Mouse (Mus musculus) adipocyte (in vitro differentiated cells): ENCODE results near the gene Kctd21.
A peak's percentile ranks its signal among the peaks of the same experiment; 100 is the strongest.

ENCODE experiments used
- DNase-seq: peaks from one replicate; pipeline ENCODE4 v3.0.0-alpha.2; 2016; ENCODE audit warnings: low spot score

Kctd21 gene

GRCm38 (mm10) chr7:97324342-97324741, 7.8 kb upstream of the Kctd21 start:
- DNase-seq, result no peak

- DNase-seq, result no peak
Measured at GRCm38 (mm10) chr7:97325156-97325985, 6.8 kb upstream of the Kctd21 start.

DNA sequence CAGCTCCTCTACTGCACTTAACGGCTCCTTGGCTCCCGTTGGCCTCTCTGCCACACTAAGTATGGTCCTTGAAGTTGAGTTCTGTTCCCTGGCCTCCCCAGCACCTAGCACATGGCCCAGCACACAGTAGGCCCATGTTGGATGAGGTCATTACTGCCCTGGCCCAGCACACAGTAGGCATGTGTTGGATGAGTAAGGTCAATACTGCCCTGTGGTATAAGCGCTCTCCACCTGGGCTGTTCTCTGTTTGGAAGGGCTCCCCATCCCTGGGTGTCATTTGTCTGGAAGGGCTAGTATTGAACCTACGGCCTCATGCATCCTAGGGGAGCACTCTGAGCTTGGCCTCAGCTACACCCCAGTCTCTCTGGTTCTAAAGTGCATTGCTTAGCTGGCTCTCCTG, 4.8 kb upstream of the Kctd21 start:
- DNase-seq, result no peak

- no peak for DNase-seq
Measured at GRCm38 (mm10) chr7:97328891-97329588, 3.1 kb upstream of the Kctd21 start.

- no peak for DNase-seq
Measured at GRCm38 (mm10) chr7:97329676-97330075, 2.5 kb upstream of the Kctd21 start.

DNA sequence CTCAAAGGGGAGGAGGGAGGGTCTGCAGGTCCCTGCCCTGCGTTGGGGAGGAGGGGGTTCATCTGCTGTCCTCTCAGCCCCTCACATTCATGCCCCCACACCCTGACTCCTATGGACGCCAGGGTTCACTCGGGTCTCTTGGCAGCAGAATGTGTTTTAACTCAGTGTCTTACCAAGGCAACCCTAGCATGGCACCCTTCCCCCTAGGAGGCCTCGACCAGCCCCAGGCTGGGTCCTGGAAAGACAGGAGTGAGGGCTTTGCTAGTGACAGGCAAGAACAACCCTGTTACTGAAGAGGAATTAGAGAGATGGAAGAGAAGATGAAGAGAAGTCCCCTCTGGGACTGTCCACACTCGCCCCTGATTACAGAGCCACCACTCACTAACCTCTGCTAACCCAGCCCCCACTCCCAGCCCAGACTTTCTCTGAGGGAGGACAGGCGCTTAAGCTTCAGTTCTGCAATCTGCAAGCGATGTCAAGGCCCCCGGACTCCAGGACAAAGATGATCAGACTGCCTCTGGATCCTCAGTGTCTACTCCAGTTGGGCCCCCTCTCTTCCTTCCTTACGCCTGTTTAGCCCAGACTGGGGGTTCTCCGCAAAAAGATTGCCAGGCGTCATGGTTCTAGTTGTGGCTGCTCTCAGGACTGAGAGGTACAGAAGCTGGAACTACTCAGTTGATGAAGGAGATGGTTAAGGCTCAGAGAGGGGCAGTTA, 1.0 kb upstream of the Kctd21 start:
- no peak for DNase-seq

DNA sequence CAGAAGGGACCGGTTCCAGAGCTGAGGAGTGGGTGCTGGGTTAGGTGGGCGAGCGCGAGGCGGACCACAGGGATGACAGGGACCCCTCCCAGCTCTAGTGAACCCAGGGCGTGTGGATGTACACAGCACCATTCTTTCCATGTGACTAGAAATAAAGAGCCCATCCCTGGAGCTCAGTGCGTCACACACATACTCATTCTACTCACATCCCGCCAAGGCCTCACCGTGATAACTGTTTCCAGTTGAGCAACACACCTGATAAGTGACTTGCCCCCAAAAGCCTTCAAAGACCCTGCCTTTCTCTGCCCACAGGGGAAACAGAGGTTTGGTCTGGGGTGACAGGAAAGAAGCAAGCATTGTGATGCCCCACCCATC, 527 bp downstream of the Kctd21 start:
- DNase-seq, result peak; percentile 58

DNA sequence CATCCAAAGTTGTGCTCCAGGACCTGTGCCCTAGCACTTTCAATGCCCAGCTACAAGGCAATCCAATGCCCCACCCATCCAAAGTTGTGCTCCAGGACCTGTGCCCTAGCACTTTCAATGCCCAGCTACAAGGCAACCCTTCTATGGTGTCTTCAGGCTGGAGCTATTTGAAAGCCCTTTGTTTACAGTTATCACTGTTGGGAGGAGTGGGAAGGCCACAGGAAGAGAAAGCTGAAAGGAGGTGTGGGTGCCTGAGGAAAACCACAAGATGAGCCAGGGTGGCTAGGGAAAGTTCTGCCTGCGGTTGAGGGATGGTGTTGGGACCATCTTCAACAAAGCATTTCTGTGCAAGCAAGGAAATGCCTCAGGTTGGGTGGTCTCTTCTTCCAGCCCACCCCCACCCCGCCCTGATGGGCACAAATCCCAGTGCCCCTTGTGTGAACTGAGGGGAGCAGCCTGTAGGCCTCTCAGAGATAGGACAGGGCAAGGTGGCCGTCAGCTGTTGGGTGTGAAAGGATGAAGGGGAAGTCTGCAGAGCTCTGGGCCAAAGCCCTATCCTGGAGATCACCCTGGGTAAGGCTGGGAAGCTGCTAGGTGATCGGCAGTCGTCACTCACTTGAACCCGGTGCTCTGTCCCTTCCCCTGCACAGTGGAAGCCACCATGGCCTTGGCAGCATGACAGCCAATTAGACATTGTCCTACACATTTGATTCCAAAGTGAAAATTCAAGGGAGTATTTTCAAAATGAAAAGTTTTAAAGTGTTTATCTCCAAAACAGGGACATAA, 1.2 kb downstream of the Kctd21 start:
- peak; percentile 68 for DNase-seq

GRCm38 (mm10) chr7:97334406-97334805, 2.3 kb downstream of the Kctd21 start:
- no peak for DNase-seq

GRCm38 (mm10) chr7:97336678-97337077, 4.6 kb downstream of the Kctd21 start:
- no peak for DNase-seq

GRCm38 (mm10) chr7:97338593-97338992, 6.5 kb downstream of the Kctd21 start:
- no peak for DNase-seq

GRCm38 (mm10) chr7:97339623-97340022, 7.5 kb downstream of the Kctd21 start:
- DNase-seq, result no peak

DNA sequence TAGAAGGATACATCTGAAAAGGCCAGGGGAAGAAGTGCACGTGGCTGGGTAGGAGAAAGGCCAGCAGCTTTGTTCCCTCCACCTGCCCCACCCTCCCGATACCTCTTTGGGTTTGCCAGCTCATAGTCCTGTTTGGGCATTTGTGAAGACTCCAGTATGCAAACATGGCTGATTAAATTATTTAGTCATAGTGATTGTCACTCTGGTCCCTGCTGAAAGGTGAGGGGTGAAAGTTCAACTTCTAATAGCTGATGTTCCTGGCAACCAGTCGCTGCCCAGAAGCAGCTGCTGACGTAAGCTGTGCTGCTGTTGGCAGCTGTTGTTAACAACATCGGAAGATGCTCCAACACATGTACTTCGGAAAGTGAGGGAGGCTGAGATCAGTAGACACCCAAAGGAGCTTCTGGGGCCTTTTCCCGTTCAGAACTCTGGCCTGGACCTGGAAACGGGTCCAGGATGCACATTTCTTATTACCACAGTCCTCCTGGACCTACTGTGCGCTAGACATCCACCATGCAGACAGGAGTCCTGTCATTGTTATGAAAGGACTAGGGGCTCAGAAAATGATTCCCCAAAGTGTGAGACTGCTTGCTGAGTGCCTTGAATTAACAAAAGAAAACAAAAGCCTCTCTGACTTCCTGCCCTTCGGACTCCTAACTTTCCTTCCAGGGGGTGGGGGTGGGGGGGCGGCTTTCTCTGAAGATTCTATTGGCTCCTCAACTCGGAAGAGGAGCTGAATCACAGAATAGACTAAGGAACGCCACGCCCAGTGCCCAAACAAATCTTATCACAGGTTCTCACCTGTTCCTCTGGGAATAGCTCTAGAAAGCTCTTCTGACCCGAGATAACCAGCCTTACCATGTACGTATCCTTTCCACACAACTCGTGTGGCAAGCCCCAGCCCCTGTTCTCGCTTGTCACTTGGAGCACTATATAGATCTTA, 9.1 kb downstream of the Kctd21 start:
- peak; percentile 15 for DNase-seq

DNA sequence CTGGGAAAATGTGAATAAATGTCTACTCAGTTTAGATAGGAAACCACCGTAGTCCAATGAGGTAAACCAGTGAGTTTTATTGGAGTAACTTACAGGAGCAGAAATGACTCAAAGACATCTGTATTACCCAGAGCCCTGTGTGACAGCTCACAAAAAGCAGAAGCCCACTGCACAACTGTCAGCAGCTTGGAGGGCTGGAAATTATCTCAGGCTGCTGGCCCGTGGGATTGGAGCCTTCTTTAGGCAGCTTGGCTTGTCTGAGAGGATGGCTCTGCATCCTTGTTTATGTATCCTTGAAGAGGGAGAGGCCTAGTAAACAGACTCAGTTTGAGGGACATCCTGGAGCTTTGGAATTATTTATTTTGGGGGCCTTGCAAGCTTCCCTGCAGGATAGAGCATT, 10.8 kb downstream of the Kctd21 start:
- no peak for DNase-seq

GRCm38 (mm10) chr7:97344655-97345054, 12.5 kb downstream of the Kctd21 start:
- no peak for DNase-seq

DNA sequence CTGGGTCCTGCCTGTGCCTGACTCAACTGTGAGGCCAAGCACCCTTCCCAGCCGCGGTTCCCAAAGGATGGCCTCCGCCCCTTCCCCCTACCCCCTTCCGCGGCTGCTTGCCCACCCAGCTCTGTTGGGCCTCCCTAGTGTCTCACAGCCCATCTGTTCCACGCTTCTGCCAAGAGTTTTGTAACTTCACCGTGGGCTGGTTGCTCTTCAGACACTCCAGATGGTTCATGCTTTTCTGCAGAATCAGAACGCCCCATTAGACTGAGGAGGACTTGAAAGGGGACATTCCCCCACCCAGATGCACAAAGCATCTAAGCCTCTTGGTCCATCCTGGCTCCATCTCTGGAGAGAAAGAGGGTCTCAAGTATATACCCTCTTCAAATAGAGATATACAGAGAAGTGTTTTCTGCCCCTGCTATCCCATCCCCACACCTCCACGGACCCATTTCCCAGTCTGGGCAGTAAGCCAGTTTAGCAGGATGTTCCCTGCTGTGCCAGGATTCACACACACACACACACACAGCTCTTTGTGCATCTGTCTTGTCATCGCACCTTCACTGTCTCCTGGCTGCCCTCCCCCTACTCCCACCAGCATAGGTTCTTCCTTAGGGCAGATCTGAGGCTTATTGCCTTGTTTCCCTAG, 13.2 kb downstream of the Kctd21 start:
- DNase-seq, result no peak

GRCm38 (mm10) chr7:97346111-97346821, 14.1 kb downstream of the Kctd21 start:
- DNase-seq, result no peak

DNA sequence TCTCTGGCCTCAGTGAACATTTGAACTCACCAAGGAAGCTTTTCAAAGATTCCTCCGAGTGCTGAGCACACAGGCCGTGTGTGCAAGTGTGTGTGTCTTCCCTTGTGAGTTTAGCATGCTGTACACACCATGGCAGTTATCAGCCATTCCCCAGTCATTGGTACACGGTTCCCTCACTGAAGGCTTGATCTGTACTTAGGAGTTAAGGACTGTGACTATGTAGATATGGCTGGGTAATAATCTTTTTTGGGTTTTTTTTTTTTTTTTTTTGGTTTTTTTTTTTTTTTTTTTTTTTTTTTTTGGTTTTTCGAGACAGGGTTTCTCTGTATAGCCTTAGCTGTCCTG, 14.7 kb downstream of the Kctd21 start:
- DNase-seq, result no peak

DNA sequence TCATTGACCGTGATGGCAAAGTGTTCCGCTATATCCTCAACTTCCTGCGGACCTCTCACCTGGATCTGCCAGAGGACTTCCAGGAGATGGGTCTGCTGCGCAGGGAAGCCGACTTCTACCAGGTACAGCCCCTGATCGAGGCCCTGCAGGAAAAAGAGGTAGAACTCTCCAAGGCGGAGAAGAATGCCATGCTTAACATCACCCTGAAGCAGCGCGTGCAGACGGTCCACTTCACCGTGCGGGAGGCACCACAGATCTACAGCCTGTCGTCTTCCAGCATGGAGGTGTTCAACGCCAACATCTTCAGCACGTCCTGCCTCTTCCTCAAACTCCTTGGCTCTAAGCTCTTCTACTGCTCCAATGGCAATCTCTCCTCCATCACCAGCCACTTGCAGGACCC, 15.3 kb downstream of the Kctd21 start:
- DNase-seq, result no peak

- DNase-seq, result no peak
Measured at GRCm38 (mm10) chr7:97348318-97348717, 16.2 kb downstream of the Kctd21 start.
